Mouse (Mus musculus) embryonic facial prominence, embryonic 11.5 days (tissue): ENCODE data around the gene Rassf5. TPM values are rescaled to one million over a fixed set of nuclear protein-coding genes. Genes with fewer than 3 reads are reported as not detected.

Experiments used
- ATAC-seq: fragments of 200-750 bp; cut with Nextera tagmentation; replicated peaks from 2 replicates; pipeline ENCODE4 v1.8.0; 2017; ENCODE audit warnings: low read depth; ENCODE audit not compliant: insufficient number of reproducible peaks, low FRiP score, low TSS enrichment
- DNase-seq: peaks from one replicate; pipeline ENCODE4 v3.0.0-alpha.2; 2015; ENCODE audit warnings: low spot score
- H3K27ac ChIP-seq: fragments of 300-500 bp; sonication (generic); replicated peaks from 2 replicates; pipeline ENCODE4 v1.5.1; 2014; ENCODE audit warnings: mild to moderate bottlenecking, low read depth, low read length, control low read depth
- H3K27me3 ChIP-seq: fragments of 300-500 bp; sonication (generic); 2 replicates; pipeline ENCODE4 v1.6.1; 2014; ENCODE audit warnings: mild to moderate bottlenecking, low read length, moderate library complexity, mixed read lengths; ENCODE audit not compliant: control insufficient read depth, insufficient read depth
- H3K36me3 ChIP-seq: fragments of 300-500 bp; sonication (generic); replicated peaks from 2 replicates; pipeline ENCODE4 v1.6.1; 2014; ENCODE audit warnings: low read depth, mild to moderate bottlenecking, low read length, moderate library complexity, mixed read lengths; ENCODE audit not compliant: control insufficient read depth, insufficient read depth
- H3K4me1 ChIP-seq: fragments of 300-500 bp; sonication (generic); 2 replicates; pipeline ENCODE4 v1.6.1; 2014; ENCODE audit warnings: low read length, mixed read lengths; ENCODE audit not compliant: control insufficient read depth, insufficient read depth
- H3K4me2 ChIP-seq: fragments of 300-500 bp; sonication (generic); 2 replicates; pipeline ENCODE4 v1.6.1; 2014; ENCODE audit warnings: low read depth, mild to moderate bottlenecking, control low read depth, low read length, moderate library complexity
- H3K4me3 ChIP-seq: fragments of 300-500 bp; sonication (generic); 2 replicates; pipeline ENCODE4 v1.5.1; 2014; ENCODE audit warnings: low read depth, low read length, control low read depth
- H3K9ac ChIP-seq: fragments of 300-500 bp; sonication (generic); replicated peaks from 2 replicates; pipeline ENCODE4 v1.6.1; 2014; ENCODE audit warnings: mild to moderate bottlenecking, control low read depth, low read length
- H3K9me3 ChIP-seq: fragments of 300-500 bp; sonication (generic); replicated peaks from 2 replicates; pipeline ENCODE4 v1.6.1; 2016; ENCODE audit warnings: mild to moderate bottlenecking, low read length, inconsistent platforms, mixed read lengths; ENCODE audit not compliant: control insufficient read depth
- WGBS: fragments of 180-500 bp; shearing (Covaris S2); extraction: QIAGEN DNeasy Blood & Tissue Kit; methylation state at CpG from one replicate; pipeline ENCODE4 v1.1.7; 2014; 5-methylcytosine and 5-hydroxymethylcytosine counted together
- polyA plus RNA-seq: library from polyadenylated mRNA; unstranded; fragments of >200 nt; fragmentation: Nextera tagmentation; extraction: Ambion mirVana; gene quantifications from 2 replicates; pipeline ENCODE4 v1.2.1, GENCODE M21; 2014

The Rassf5 gene
- polyA plus RNA-seq, 1 experiment from 2014 or later = 1.1 TPM

DNA sequence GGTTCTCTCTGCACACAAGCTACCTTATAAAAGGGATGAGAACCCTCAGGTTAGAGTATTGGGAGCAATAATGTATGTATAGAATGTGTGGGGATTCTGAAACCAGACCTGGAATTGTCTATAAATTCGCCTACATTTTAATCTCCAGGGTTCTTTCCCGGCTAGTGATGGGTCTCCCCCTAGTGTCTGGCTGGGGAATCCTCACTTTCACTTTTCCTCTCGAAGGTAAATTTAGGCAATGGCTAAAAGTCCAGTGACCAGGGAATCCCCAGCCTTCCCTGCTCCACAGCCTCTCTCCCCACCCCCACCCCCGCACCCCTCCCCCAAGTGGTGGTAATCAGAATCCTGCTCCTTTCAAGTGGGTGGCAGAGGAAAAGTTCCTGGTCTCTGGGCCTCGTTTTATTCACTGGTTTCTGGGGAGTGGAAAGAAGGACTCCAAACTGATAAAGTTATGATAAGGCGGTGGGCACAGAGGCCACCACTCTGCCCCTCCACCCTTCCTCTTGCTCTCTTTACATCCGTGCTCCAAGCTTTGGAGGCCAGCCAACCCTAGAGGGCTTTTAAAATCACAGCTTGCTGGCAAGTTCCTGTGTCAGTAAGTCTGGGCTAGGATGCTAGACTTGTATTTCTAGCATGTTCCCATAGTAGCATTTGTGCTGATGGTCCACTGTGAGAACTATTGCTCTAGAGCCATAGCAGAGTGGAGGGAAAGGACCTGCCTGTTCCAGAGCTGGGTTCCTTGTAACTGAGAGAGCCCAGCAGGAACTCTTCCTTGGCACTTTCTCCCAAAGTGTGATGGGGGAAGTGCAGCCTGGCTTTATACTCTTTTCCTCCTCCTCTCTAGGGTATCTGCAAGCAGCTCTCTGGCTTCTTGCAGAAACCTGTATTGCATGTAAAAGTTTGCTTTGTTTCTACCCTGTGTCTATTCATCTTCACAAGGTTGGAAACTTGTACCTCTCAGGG is 1.7 kb upstream of the Rassf5 start:
- Histone ChIP-seq H3K9me3 (no peaks in the 10 kb centered on the region), H3K9ac (no peak overlapping the region), H3K36me3 (no peaks in the 10 kb centered on the region), H3K4me1 (peaks cover 4% of the 10 kb centered on the region; the same call in 1 of the 2 replicates), H3K27ac (no peak overlapping the region), H3K27me3 (peaks cover 31% of the 10 kb centered on the region), H3K4me2 (no peak overlapping the region), H3K4me3 (no peak overlapping the region)
- DNase-seq = peak; percentile 76
- WGBS = 14% methylated on average over 7 of the region's 7 CpGs
- ATAC-seq = no peak

DNA sequence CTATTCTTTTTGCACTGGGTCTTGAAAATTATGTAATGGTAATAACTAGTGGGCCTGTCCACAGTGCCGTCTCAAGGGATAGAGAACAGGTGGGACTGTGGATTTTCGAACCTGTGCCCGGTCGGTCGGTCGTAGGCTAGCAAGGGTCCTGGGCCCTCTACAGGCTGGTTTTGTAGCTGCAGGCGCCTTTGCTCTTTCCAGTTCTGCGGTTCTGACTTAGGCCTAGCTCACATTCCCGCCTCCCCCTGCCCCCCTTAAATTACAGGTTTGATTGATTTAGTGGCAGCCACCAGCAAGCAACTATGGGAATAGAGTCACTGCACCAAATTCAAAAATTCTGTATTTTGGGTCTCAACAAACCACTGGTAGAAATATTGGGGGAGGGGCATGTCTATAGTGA is 868 bp upstream of the Rassf5 start:
- 0 out of 2 replicates have a peak, but pooled peaks have one; percentile 41 for ATAC-seq

DNA sequence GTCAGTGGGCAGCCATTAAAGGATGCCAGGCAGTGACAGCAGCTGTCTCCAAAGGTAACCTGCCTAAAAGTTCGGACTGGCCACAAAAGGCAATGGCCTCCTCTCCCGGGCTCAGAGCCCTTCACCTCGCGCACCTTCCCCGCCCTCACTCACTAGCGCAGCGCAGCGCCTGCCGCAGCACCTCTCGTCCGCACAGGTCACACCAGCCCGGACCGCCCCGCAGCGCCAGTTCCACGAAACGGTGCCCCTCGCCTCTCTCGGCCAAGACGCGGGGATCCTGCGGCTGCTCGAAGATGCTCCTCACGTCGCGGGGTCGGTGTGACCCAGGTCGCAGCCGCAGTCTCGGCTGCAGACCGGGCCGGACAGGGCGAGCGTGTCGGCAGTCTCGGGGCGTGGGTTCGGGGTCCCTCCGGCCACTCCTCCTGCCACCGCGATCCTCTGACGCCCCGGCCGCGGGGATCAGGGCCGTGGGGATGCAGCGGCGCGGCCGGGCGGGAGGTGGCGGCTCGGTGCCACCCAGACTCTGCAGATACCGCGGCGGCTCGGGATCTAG is 446 bp downstream of the Rassf5 start:
- Histone ChIP-seq H3K27me3 (peaks cover 31% of the 10 kb centered on the region), H3K9ac (peak overlapping the region; percentile 61), H3K9me3 (no peaks in the 10 kb centered on the region), H3K4me3 (peak overlapping the region; percentile 54), H3K4me2 (peak overlapping the region; percentile 97), H3K36me3 (no peaks in the 10 kb centered on the region), H3K4me1 (peaks cover 4% of the 10 kb centered on the region; the same call in 1 of the 2 replicates), H3K27ac (no peak overlapping the region)
- ATAC-seq (0 out of 2 replicates have a peak, but pooled peaks have one; percentile 16), DNase-seq (no peak)
- WGBS = 1% methylated on average over 53 of the region's 57 CpGs

More for the DNA sequence above, 868 bp upstream of the Rassf5 start:
- Histone ChIP-seq H3K4me1 (peaks cover 4% of the 10 kb centered on the region; the same call in 1 of the 2 replicates), H3K36me3 (no peaks in the 10 kb centered on the region), H3K9me3 (no peaks in the 10 kb centered on the region), H3K27me3 (peaks cover 31% of the 10 kb centered on the region), H3K4me2 (peak overlapping the region; percentile 97), H3K9ac (no peak overlapping the region), H3K27ac (no peak overlapping the region), H3K4me3 (peak overlapping the region; percentile 54; the same call in 1 of the 2 replicates)
- peak; percentile 65 for DNase-seq
- 7% methylated on average over 9 of the region's 9 CpGs for WGBS

DNA sequence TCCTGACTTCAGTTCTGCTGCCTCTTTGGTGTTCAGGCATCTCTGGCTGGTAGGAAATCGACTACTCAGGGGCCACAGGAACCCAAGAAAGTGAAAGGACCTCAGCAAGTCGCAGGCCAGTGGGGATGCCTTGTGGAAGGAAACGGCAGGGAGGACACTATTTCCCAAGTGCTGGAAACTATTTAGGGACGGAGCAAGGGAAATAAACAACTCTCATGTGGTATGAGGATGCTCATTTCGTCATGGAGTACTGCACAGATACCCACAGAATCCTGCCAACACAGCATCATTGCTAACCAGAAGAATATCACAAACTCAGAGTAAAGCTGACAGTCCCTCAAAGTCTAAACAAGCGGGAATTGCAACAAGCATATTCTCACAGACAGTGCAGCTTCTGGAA is 2.1 kb downstream of the Rassf5 start:
- no peak overlapping the region for H3K4me3 ChIP-seq
- peaks cover 31% of the 10 kb centered on the region for H3K27me3 ChIP-seq
- no peak for ATAC-seq
- peaks cover 4% of the 10 kb centered on the region; the same call in 1 of the 2 replicates for H3K4me1 ChIP-seq
- no peaks in the 10 kb centered on the region for H3K36me3 ChIP-seq
- H3K27ac ChIP-seq = no peak overlapping the region
- DNase-seq = no peak
- no peak overlapping the region for H3K4me2 ChIP-seq
- H3K9ac ChIP-seq = no peak overlapping the region
- WGBS = 49% methylated on average over 6 of the region's 6 CpGs
- no peaks in the 10 kb centered on the region for H3K9me3 ChIP-seq

DNA sequence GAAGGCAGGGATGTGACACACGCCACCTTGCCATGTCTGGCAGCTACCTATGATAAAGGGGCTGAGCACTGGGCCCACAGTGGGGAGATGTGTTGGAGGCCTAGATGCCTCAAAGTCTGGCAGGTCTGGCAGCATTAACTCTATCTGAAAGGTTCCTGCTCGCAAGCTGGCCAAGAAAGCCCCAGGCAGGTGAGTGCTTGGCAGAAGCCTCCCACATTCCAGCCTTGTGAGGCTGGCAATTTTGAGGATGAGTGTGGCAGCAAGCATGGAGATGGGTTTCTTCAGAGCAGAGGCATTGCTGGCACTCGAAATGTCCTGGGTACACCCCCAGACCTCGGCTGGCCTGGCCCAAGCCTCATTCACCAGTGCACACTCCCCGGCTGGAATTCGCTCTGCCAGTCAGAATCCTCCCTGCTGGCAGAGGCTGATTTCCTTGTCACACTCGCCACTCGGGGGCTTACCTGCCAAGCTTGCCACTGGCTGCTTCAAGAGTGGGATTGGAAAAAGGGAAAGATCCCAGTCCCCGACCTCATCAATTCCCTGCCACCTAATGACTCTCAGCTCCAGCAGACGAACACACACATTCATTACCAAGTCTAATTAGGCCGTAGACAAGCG is 5.4 kb downstream of the Rassf5 start:
- Histone ChIP-seq H3K27me3 (peaks cover 19% of the 10 kb centered on the region), H3K4me2 (no peak overlapping the region), H3K4me3 (no peak overlapping the region), H3K9me3 (no peaks in the 10 kb centered on the region), H3K4me1 (peaks cover 3% of the 10 kb centered on the region; the same call in 1 of the 2 replicates), H3K27ac (no peak overlapping the region), H3K36me3 (no peaks in the 10 kb centered on the region), H3K9ac (no peak overlapping the region)
- no peak for DNase-seq
- 64% methylated on average over 12 of the region's 12 CpGs for WGBS
- no peak for ATAC-seq

DNA sequence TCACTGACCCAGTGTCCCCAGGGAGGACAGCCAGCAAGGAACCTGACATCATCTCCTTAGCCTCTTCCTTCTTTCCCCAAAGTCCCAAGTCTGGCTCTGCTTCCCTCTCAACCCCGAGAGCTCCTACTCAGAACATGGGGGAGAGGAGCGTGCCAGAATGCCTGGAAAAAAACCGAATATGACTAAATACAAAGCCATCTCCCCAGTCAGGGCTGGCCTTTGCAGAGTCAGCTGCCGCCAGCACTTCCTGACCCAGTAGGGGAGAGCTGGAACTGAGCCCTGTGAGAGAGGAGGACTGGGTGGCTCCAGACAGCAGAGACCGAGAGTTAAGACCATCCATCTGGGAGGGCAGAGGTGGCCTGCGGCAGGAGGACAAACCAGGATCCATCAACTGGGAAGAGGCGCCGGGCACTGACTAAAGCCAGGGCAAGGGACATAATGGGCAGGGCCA is 6.1 kb downstream of the Rassf5 start:
- H3K27me3 ChIP-seq = peaks cover 12% of the 10 kb centered on the region
- no peak for DNase-seq
- WGBS = 70% methylated on average over 8 of the region's 8 CpGs

DNA sequence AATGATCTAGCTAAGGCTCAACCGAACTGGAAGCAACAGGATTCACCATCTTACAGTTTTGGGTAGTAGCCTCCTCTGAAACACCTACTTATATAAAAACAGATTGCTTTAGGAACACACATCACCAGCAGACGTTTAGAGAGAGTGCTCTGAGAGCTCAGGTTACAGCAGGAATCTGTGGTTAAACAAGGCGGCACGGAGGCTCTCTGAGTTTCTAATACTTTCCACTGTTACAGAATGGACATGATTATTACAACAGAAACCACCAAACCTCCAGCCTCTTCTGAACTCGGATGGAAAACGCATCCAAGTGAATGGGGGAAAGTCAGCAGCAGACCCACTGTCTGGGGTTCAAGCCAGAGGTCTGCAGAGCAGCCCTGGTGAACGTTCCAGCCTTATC is 9.0 kb downstream of the Rassf5 start:
- Histone ChIP-seq H3K4me2 (no peak overlapping the region), H3K4me1 (no peaks in the 10 kb centered on the region), H3K4me3 (no peak overlapping the region), H3K27me3 (no peaks in the 10 kb centered on the region), H3K36me3 (no peaks in the 10 kb centered on the region), H3K9ac (no peak overlapping the region), H3K27ac (no peak overlapping the region), H3K9me3 (no peaks in the 10 kb centered on the region)
- DNase-seq = no peak
- ATAC-seq = no peak
- WGBS = 47% methylated on average over 7 of the region's 7 CpGs

More for the DNA sequence above, 6.1 kb downstream of the Rassf5 start:
- Histone ChIP-seq H3K4me1 (no peaks in the 10 kb centered on the region), H3K9me3 (no peaks in the 10 kb centered on the region), H3K4me2 (no peak overlapping the region), H3K27ac (no peak overlapping the region), H3K36me3 (no peaks in the 10 kb centered on the region), H3K4me3 (no peak overlapping the region), H3K9ac (no peak overlapping the region)
- ATAC-seq = no peak
